Mouse (Mus musculus): ENCODE measurements around the gene Gm3448.
"Not testable (repeated sequence)": the region's sequence is repeated elsewhere in the genome, so short reads cannot be mapped to it uniquely, and the experiment has no call there.

DNA sequence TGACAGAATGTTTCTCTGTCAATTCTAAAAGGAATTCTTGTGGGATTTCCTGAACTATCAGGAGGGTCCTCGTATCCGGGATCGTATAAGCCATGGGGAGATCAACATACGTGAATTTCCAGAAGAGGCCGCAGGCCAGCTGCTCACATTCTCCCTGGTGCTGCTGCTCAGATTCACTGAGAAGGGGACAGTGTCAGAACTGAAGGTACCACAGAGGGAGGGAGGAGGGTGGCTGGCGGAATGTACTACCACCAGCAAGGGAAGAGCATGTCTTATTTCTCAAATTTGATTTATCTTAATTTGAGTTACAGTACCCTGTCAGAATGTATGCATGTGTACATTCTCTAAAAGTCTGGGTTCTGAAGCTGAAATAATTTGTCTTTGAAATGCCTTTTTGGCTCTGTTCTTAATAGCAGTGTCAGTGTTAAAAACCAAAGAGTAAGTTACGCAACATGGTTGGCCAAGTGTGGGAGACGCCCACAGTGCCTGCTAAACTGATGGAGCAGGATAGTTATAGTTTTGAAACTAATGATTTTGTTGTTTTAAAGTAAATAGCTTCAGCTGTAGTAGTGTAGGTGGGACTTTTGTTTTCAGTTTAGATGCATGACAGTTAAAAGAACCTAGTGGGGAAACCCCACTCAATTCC, 12.0 kb upstream of the Gm3448 start:
- not testable (repeated sequence) for TF ChIP-seq ZC3H11A (IDR thresholded peaks at IDR 0.05; ENCODE audit: low read depth, low read length); GABPA (IDR thresholded peaks at IDR 0.05; ENCODE audit: insufficient replicate concordance, low read depth, low read length); POLR2A (IDR thresholded peaks at IDR 0.05; ENCODE audit: low read depth, low read length); USF2 (conservative IDR thresholded peaks at IDR 0.05; ENCODE audit: low read depth, low read length); CTCF (conservative IDR thresholded peaks at IDR 0.05 in 1 of 2, IDR thresholded peaks at IDR 0.05 in 1 of 2; ENCODE audit: low read depth in 2 of 2, low read length in 2 of 2); JUN (IDR thresholded peaks at IDR 0.05; ENCODE audit: insufficient read depth, low read depth, low read length); ZNF384 (IDR thresholded peaks at IDR 0.05; ENCODE audit: low read depth, low read length); UBTF (IDR thresholded peaks at IDR 0.05; ENCODE audit: low read depth, low read length); CHD2 (IDR thresholded peaks at IDR 0.05; ENCODE audit: low read length); JUND (conservative IDR thresholded peaks at IDR 0.05; ENCODE audit: low read depth, low read length)
